Mouse (Mus musculus) MEL (cell line): ENCODE results near the gene Leng1. TPM values are rescaled to one million over a fixed set of nuclear protein-coding genes. Genes with fewer than 3 reads are reported as not detected.

Experiments used
- DNase-seq: peaks from one replicate; pipeline ENCODE4 v3.0.0; 2011; ENCODE audit warnings: low read depth, low spot score
- H3K27ac ChIP-seq: 2 replicates; pipeline ENCODE4 v1.5.1; 2012; ENCODE audit warnings: low read depth, mild to moderate bottlenecking, control low read depth, low read length, moderate library complexity; ENCODE audit not compliant: control insufficient read depth
- H3K27me3 ChIP-seq, 2 experiments: fragments of 150-350 bp in 1 of 2; sonication (generic) in 1 of 2; 2 replicates each; pipeline ENCODE4 v1.6.1; 2012; ENCODE audit warnings: low read length in 2 of 2, mild to moderate bottlenecking in 2 of 2, improper control_type of control experiment in 1 of 2, moderate library complexity in 1 of 2; ENCODE audit not compliant: insufficient read depth in 2 of 2, control insufficient read depth in 1 of 2
- H3K36me3 ChIP-seq, 2 experiments: 2 replicates each; pipeline ENCODE4 v1.6.1; 2012 to 2014; ENCODE audit warnings: low read length in 2 of 2, improper control_type of control experiment in 1 of 2, inconsistent platforms in 1 of 2, mild to moderate bottlenecking in 1 of 2; ENCODE audit not compliant: insufficient read depth in 2 of 2, control insufficient read depth in 1 of 2
- H3K4me1 ChIP-seq, 2 experiments: fragments of 150-350 bp in 1 of 2; sonication (generic) in 1 of 2; 2 replicates each; pipeline ENCODE4 v1.6.1; 2012; ENCODE audit warnings: low read length in 2 of 2, improper control_type of control experiment in 1 of 2, mild to moderate bottlenecking in 1 of 2; ENCODE audit not compliant: insufficient read depth in 2 of 2, control insufficient read depth in 1 of 2
- H3K4me3 ChIP-seq, 2 experiments: fragments of 150-350 bp in 1 of 2; sonication (generic) in 1 of 2; 2 replicates each; pipeline ENCODE4 v1.5.1; 2012; ENCODE audit warnings: low read depth in 2 of 2, low read length in 2 of 2, mild to moderate bottlenecking in 2 of 2, moderate library complexity in 2 of 2, control low read depth in 1 of 2, improper control_type of control experiment in 1 of 2; ENCODE audit not compliant: control insufficient read depth in 1 of 2, insufficient read depth in 1 of 2
- H3K79me2 ChIP-seq: 2 replicates; pipeline ENCODE4 v1.6.1; 2012; ENCODE audit warnings: mild to moderate bottlenecking, low read length, moderate library complexity; ENCODE audit not compliant: control insufficient read depth, poor library complexity, insufficient read depth
- H3K9ac ChIP-seq: 2 replicates; pipeline ENCODE4 v1.6.1; 2012; ENCODE audit warnings: low read depth, mild to moderate bottlenecking, control low read depth, low read length, moderate library complexity; ENCODE audit not compliant: control insufficient read depth, poor library complexity, severe bottlenecking
- H3K9me3 ChIP-seq: fragments of 150-350 bp; sonication (generic); replicated peaks from 2 replicates; pipeline ENCODE4 v1.6.1; 2012; ENCODE audit warnings: mild to moderate bottlenecking, low read length, improper control_type of control experiment, moderate library complexity; ENCODE audit not compliant: insufficient read depth
- CHD1 ChIP-seq: IDR thresholded peaks from 2 replicates; pipeline ENCODE4 v1.6.1; 2012; ENCODE audit warnings: low read depth, mild to moderate bottlenecking, inconsistent platforms, low read length, improper control_type of control experiment
- CHD2 ChIP-seq: IDR thresholded peaks from 2 replicates; pipeline ENCODE4 v1.6.1; 2011; ENCODE audit warnings: low read length, improper control_type of control experiment
- CTCF ChIP-seq, 3 experiments: IDR thresholded peaks in 2 of 3; conservative IDR thresholded peaks in 1 of 3; 2 replicates each; pipeline ENCODE4 v1.5.1; 2011 to 2012; ENCODE audit warnings: low read length in 3 of 3, low read depth in 2 of 3, mild to moderate bottlenecking in 2 of 3, improper control_type of control experiment in 1 of 3, inconsistent platforms in 1 of 3, mixed read lengths in 1 of 3, moderate library complexity in 1 of 3; ENCODE audit not compliant: control insufficient read depth in 1 of 3, insufficient read depth in 1 of 3, poor library complexity in 1 of 3, severe bottlenecking in 1 of 3
- E2F4 ChIP-seq: IDR thresholded peaks from 2 replicates; pipeline ENCODE4 v1.6.1; 2011; ENCODE audit warnings: low read depth, low read length, improper control_type of control experiment, borderline replicate concordance
- EP300 ChIP-seq, 2 experiments: IDR thresholded peaks; 2 replicates each; pipeline ENCODE4 v1.6.1; 2011; ENCODE audit warnings: improper control_type of control experiment in 2 of 2, low read length in 2 of 2, low read depth in 1 of 2, mild to moderate bottlenecking in 1 of 2
- GABPA ChIP-seq: IDR thresholded peaks from 2 replicates; pipeline ENCODE4 v1.6.1; 2012; ENCODE audit warnings: low read depth, mild to moderate bottlenecking, inconsistent platforms, low read length, improper control_type of control experiment, moderate library complexity
- MAFK ChIP-seq: IDR thresholded peaks from 2 replicates; pipeline ENCODE4 v1.6.1; 2011; ENCODE audit warnings: low read depth, mild to moderate bottlenecking, low read length, improper control_type of control experiment, borderline replicate concordance
- MAZ ChIP-seq: IDR thresholded peaks from 2 replicates; pipeline ENCODE4 v1.6.1; 2012; ENCODE audit warnings: low read depth, mild to moderate bottlenecking, inconsistent platforms, low read length, improper control_type of control experiment
- MXI1 ChIP-seq: IDR thresholded peaks from 2 replicates; pipeline ENCODE4 v1.6.1; 2011; ENCODE audit warnings: mild to moderate bottlenecking, low read depth, low read length, improper control_type of control experiment
- MYB ChIP-seq: IDR thresholded peaks from 2 replicates; pipeline ENCODE4 v1.6.1; 2011; ENCODE audit warnings: mild to moderate bottlenecking, low read depth, low read length, improper control_type of control experiment
- MYC ChIP-seq: IDR thresholded peaks from 2 replicates; pipeline ENCODE4 v1.6.1; 2011; ENCODE audit warnings: low read depth, mild to moderate bottlenecking, low read length, improper control_type of control experiment, moderate library complexity
- NELFE ChIP-seq: IDR thresholded peaks from 2 replicates; pipeline ENCODE4 v1.6.1; 2011; ENCODE audit warnings: low read depth, low read length, improper control_type of control experiment
- RAD21 ChIP-seq: IDR thresholded peaks from 2 replicates; pipeline ENCODE4 v1.6.1; 2011; ENCODE audit warnings: mild to moderate bottlenecking, low read depth, low read length, improper control_type of control experiment
- RCOR1 ChIP-seq: IDR thresholded peaks from 2 replicates; pipeline ENCODE4 v1.6.1; 2012; ENCODE audit warnings: low read depth, mild to moderate bottlenecking, inconsistent platforms, low read length, improper control_type of control experiment
- SIN3A ChIP-seq: IDR thresholded peaks from 2 replicates; pipeline ENCODE4 v1.6.1; 2012; ENCODE audit warnings: low read length, improper control_type of control experiment, inconsistent platforms
- TAL1 ChIP-seq: IDR thresholded peaks from 2 replicates; pipeline ENCODE4 v1.6.1; 2012; ENCODE audit warnings: mild to moderate bottlenecking, inconsistent platforms, low read length, moderate library complexity, mixed read lengths
- TBP ChIP-seq: IDR thresholded peaks from 2 replicates; pipeline ENCODE4 v1.8.0; 2011; ENCODE audit warnings: low read depth, low read length, improper control_type of control experiment
- TCF12 ChIP-seq: IDR thresholded peaks from 2 replicates; pipeline ENCODE4 v1.6.1; 2014; ENCODE audit warnings: low read depth, mild to moderate bottlenecking, inconsistent platforms, low read length, improper control_type of control experiment, moderate library complexity
- ZC3H11A ChIP-seq: IDR thresholded peaks from 2 replicates; pipeline ENCODE4 v1.6.1; 2012; ENCODE audit warnings: low read depth, mild to moderate bottlenecking, inconsistent platforms, low read length, improper control_type of control experiment
- ZKSCAN1 ChIP-seq: IDR thresholded peaks from 2 replicates; pipeline ENCODE4 v1.6.1; 2012; ENCODE audit warnings: low read depth, mild to moderate bottlenecking, inconsistent platforms, low read length, improper control_type of control experiment, moderate library complexity
- ZMIZ1 ChIP-seq: IDR thresholded peaks from 2 replicates; pipeline ENCODE4 v1.6.1; 2012; ENCODE audit warnings: low read depth, mild to moderate bottlenecking, inconsistent platforms, low read length, improper control_type of control experiment, moderate library complexity
- polyA plus RNA-seq, 2 experiments: library from polyadenylated mRNA; stranded (reverse) in 1 of 2; unstranded in 1 of 2; fragments of >175 nt in 1 of 2; fragments of >200 nt in 1 of 2; gene quantifications; 2 replicates each; pipeline versions ENCODE4 v1.2.1 to v1.2.4; 2012; ENCODE audit warnings: low replicate concordance in 2 of 2, low read depth in 1 of 2; ENCODE audit not compliant: insufficient read length in 2 of 2, insufficient read depth in 1 of 2, missing spikeins in 1 of 2
- total RNA-seq: library from RNA; depleted of rRNA; stranded (reverse); fragments of 300-350 nt; gene quantifications from 2 replicates; pipeline ENCODE4 v1.2.3, GENCODE M21; 2012

Gene Leng1
- total and polyA plus RNA-seq, 3 experiments = 11.0 to 11.3 TPM; not detected in 1

- TF ChIP-seq RAD21 (no peak), MAFK (no peak)
Measured at GRCm38 (mm10) chr7:3703879-3704441, 38.3 kb upstream of the Leng1 start, which contains the start of gene Rps9 (continued).

DNA sequence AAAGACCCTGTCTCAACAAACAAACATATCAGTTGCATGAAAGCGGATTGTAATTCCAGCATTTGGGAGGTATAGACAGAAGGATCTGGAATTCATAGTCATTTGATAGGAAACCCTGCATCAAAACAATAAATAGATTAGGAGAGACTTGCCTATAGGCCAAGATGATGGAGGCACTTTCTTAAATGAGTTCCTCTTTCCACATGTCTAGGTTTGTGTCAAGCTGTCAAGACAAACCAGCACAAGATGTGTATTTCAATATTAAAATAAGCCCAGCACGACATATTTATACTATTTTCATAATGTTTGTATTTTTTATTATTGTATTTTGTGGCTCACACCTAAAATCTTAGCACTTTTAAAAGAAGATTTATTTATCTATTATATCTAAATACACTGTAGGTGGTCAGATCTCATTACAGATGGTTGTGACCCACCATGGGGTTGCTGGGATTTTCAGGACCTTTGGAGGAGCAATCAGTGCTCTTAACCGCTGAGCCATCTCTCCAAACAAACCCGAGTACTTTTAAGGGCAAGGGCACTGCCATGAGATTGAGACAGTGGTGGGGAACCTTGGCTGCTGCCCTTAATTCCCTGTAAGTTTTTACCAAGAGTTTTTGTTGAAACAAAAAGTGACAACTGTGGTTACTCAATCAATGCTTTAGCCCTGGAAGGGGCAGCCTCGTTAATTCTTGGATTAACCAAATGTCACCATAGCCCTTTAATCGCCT is 37.7 kb upstream of the Leng1 start:
- H3K9ac ChIP-seq = peak overlapping the region; percentile 83
- H3K36me3 ChIP-seq = peaks cover 6 to 18% of the 10 kb centered on the region in 2 experiments
- no peaks in the 10 kb centered on the region for H3K27me3 ChIP-seq
- H3K79me2 ChIP-seq = peaks cover 28% of the 10 kb centered on the region
- DNase-seq = peak; percentile 73
- peaks cover 0 to 8% of the 10 kb centered on the region in 2 experiments; a peak in 1 of 4 replicates for H3K4me1 ChIP-seq
- no peaks in the 10 kb centered on the region for H3K9me3 ChIP-seq
- TF ChIP-seq CTCF (IDR thresholded peaks at IDR 0.05 in 2 of 3, conservative IDR thresholded peaks at IDR 0.05 in 1 of 3; ENCODE audit: control insufficient read depth in 1 of 3, insufficient read depth in 1 of 3, low read depth in 2 of 3, low read length in 3 of 3, poor library complexity in 1 of 3, severe bottlenecking in 1 of 3) (no peak), CHD2 (no peak), EP300 (IDR thresholded peaks at IDR 0.05; ENCODE audit: low read depth in 1 of 2, low read length in 2 of 2) (0 out of 4 replicates have a peak, but pooled peaks of 1 of the 2 experiments have one; percentile 7), TAL1 (no peak), RCOR1 (peak; percentile 29), MXI1 (peak; percentile 82)
- TF ChIP-seq, all 39 proteins: peak for 3
- Histone ChIP-seq H3K4me3 (peak overlapping the region; percentile 57 to 99), H3K27ac (peak overlapping the region; percentile 78)

DNA sequence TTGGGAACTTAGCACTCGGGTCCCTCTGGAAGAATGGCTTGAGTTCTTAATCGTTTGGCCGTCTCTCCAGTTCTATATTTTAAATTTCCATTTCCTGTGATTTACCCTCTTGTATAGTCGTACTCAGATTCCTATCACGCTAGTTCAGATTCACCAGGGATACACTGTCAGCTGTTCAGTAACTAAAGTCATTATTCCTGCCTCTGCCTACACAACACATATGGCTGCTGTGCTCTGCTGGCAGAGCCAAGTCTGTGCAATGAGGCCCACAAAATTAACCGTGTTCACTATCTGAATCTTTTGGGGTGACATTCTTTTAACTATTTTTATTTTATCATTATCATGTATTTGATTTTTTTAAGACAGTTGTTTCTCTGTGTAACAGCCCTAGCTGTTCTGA is 32.8 kb upstream of the Leng1 start:
- H3K9me3 ChIP-seq = no peaks in the 10 kb centered on the region
- TF ChIP-seq E2F4 (no peak), TBP (no peak), ZKSCAN1 (no peak), MYB (no peak), TCF12 (no peak), CTCF (IDR thresholded peaks at IDR 0.05 in 2 of 3, conservative IDR thresholded peaks at IDR 0.05 in 1 of 3; ENCODE audit: control insufficient read depth in 1 of 3, insufficient read depth in 1 of 3, low read depth in 2 of 3, low read length in 3 of 3, poor library complexity in 1 of 3, severe bottlenecking in 1 of 3) (no peak), ZC3H11A (no peak), ZMIZ1 (no peak), SIN3A (no peak), MYC (no peak), NELFE (no peak), CHD1 (no peak), MAZ (no peak), GABPA (no peak)
- H3K36me3 ChIP-seq = peaks cover 0 to 5% of the 10 kb centered on the region in 2 experiments; a peak in 3 of 4 replicates
- H3K27me3 ChIP-seq = no peaks in the 10 kb centered on the region
- no peak for DNase-seq
- H3K9ac ChIP-seq = no peak overlapping the region
- no peak overlapping the region for H3K27ac ChIP-seq
- peaks cover 3% of the 10 kb centered on the region; the same call in 1 of the 2 replicates for H3K79me2 ChIP-seq
- peaks cover 0 to 6% of the 10 kb centered on the region in 2 experiments; a peak in 1 of 4 replicates for H3K4me1 ChIP-seq
- H3K4me3 ChIP-seq = no peak overlapping the region
